Mouse (Mus musculus): Measurements from ENCODE around the gene Crb1. TPM values are rescaled to one million over a fixed set of nuclear protein-coding genes. Genes with fewer than 3 reads are reported as not detected.

Gene Crb1
- polyA plus RNA-seq, 1 experiment from 2014 or later: 0.32 TPM

- no peak overlapping the region for H3K4me2 ChIP-seq (replicated peaks; ENCODE audit: low read depth, low read length)
- no peak for ATAC-seq (ENCODE audit: insufficient number of reproducible peaks, insufficient read depth, low FRiP score, low read depth)
- H3K27ac ChIP-seq (ENCODE audit: low read length): no peak overlapping the region
- no peak overlapping the region for H3K4me3 ChIP-seq (ENCODE audit: low read depth, low read length)
- 78% methylated on average over 11 of the region's 11 CpGs for WGBS
- H3K9ac ChIP-seq (replicated peaks; ENCODE audit: low read depth, low read length): no peak overlapping the region
- H3K27me3 ChIP-seq (ENCODE audit: control insufficient read depth, insufficient read depth, low read length): no peaks in the 10 kb centered on the region
- H3K36me3 ChIP-seq (ENCODE audit: control insufficient read depth, insufficient read depth, low read length): no peaks in the 10 kb centered on the region
- H3K9me3 ChIP-seq (ENCODE audit: control insufficient read depth, low read depth, low read length): no peaks in the 10 kb centered on the region
- no peaks in the 10 kb centered on the region for H3K4me1 ChIP-seq (ENCODE audit: control insufficient read depth, insufficient read depth, low read length)
Measured at GRCm38 (mm10) chr1:139346602-139347371, 30.1 kb downstream of the Crb1 start.

- ATAC-seq (ENCODE audit: insufficient number of reproducible peaks, insufficient read depth, low FRiP score, low read depth): no peak
- Histone ChIP-seq H3K27ac (ENCODE audit: low read length) (no peak overlapping the region), H3K27me3 (ENCODE audit: control insufficient read depth, insufficient read depth, low read length) (no peaks in the 10 kb centered on the region), H3K4me2 (replicated peaks; ENCODE audit: low read depth, low read length) (no peak overlapping the region), H3K4me3 (ENCODE audit: low read depth, low read length) (no peak overlapping the region), H3K9ac (replicated peaks; ENCODE audit: low read depth, low read length) (no peak overlapping the region), H3K4me1 (ENCODE audit: control insufficient read depth, insufficient read depth, low read length) (no peaks in the 10 kb centered on the region), H3K36me3 (ENCODE audit: control insufficient read depth, insufficient read depth, low read length) (no peaks in the 10 kb centered on the region), H3K9me3 (ENCODE audit: control insufficient read depth, low read depth, low read length) (no peaks in the 10 kb centered on the region)
- 81% methylated on average over 6 of the region's 6 CpGs for WGBS
Measured at GRCm38 (mm10) chr1:139346030-139346601, 30.8 kb downstream of the Crb1 start.

- WGBS: 4% methylated on average over 1 of the region's 2 CpGs
- Histone ChIP-seq H3K9me3 (ENCODE audit: control insufficient read depth, low read depth, low read length) (no peaks in the 10 kb centered on the region), H3K36me3 (ENCODE audit: control insufficient read depth, insufficient read depth, low read length) (no peaks in the 10 kb centered on the region), H3K4me1 (ENCODE audit: control insufficient read depth, insufficient read depth, low read length) (no peaks in the 10 kb centered on the region), H3K4me2 (replicated peaks; ENCODE audit: low read depth, low read length) (no peak overlapping the region), H3K9ac (replicated peaks; ENCODE audit: low read depth, low read length) (no peak overlapping the region), H3K4me3 (ENCODE audit: low read depth, low read length) (no peak overlapping the region), H3K27ac (ENCODE audit: low read length) (no peak overlapping the region), H3K27me3 (ENCODE audit: control insufficient read depth, insufficient read depth, low read length) (no peaks in the 10 kb centered on the region)
- ATAC-seq (ENCODE audit: insufficient number of reproducible peaks, insufficient read depth, low FRiP score, low read depth): no peak
Measured at GRCm38 (mm10) chr1:139340178-139340859, 36.6 kb downstream of the Crb1 start.

GRCm38 (mm10) chr1:139336997-139337396 lies 39.9 kb downstream of the Crb1 start:
- no peak for ATAC-seq (ENCODE audit: insufficient number of reproducible peaks, insufficient read depth, low FRiP score, low read depth)
- 80% methylated on average over 2 of the region's 2 CpGs for WGBS
- Histone ChIP-seq H3K4me2 (replicated peaks; ENCODE audit: low read depth, low read length) (no peak overlapping the region), H3K27ac (ENCODE audit: low read length) (no peak overlapping the region), H3K9me3 (ENCODE audit: control insufficient read depth, low read depth, low read length) (no peaks in the 10 kb centered on the region), H3K9ac (replicated peaks; ENCODE audit: low read depth, low read length) (no peak overlapping the region), H3K4me3 (ENCODE audit: low read depth, low read length) (no peak overlapping the region), H3K27me3 (ENCODE audit: control insufficient read depth, insufficient read depth, low read length) (no peaks in the 10 kb centered on the region), H3K36me3 (ENCODE audit: control insufficient read depth, insufficient read depth, low read length) (no peaks in the 10 kb centered on the region), H3K4me1 (ENCODE audit: control insufficient read depth, insufficient read depth, low read length) (no peaks in the 10 kb centered on the region)

GRCm38 (mm10) chr1:139328811-139329210 lies 48.1 kb downstream of the Crb1 start:
- no peaks in the 10 kb centered on the region for H3K36me3 ChIP-seq (ENCODE audit: control insufficient read depth, insufficient read depth, low read length)
- H3K9ac ChIP-seq (replicated peaks; ENCODE audit: low read depth, low read length): no peak overlapping the region
- H3K4me3 ChIP-seq (ENCODE audit: low read depth, low read length): no peak overlapping the region
- H3K4me2 ChIP-seq (replicated peaks; ENCODE audit: low read depth, low read length): no peak overlapping the region
- whole genome bisulfite sequencing: 78% methylated on average over 1 of the region's 1 CpGs
- no peak overlapping the region for H3K27ac ChIP-seq (ENCODE audit: low read length)
- ATAC-seq (ENCODE audit: insufficient number of reproducible peaks, insufficient read depth, low FRiP score, low read depth): no peak
- H3K4me1 ChIP-seq (ENCODE audit: control insufficient read depth, insufficient read depth, low read length): no peaks in the 10 kb centered on the region
- H3K27me3 ChIP-seq (ENCODE audit: control insufficient read depth, insufficient read depth, low read length): no peaks in the 10 kb centered on the region
- H3K9me3 ChIP-seq (ENCODE audit: control insufficient read depth, low read depth, low read length): no peaks in the 10 kb centered on the region

- H3K4me3 ChIP-seq (ENCODE audit: low read depth, low read length): no peak overlapping the region
- 76% methylated on average over 5 of the region's 5 CpGs for WGBS
- no peaks in the 10 kb centered on the region for H3K4me1 ChIP-seq (ENCODE audit: control insufficient read depth, insufficient read depth, low read length)
- no peaks in the 10 kb centered on the region for H3K9me3 ChIP-seq (ENCODE audit: control insufficient read depth, low read depth, low read length)
- H3K36me3 ChIP-seq (ENCODE audit: control insufficient read depth, insufficient read depth, low read length): no peaks in the 10 kb centered on the region
- no peak overlapping the region for H3K27ac ChIP-seq (ENCODE audit: low read length)
- ATAC-seq (ENCODE audit: insufficient number of reproducible peaks, insufficient read depth, low FRiP score, low read depth): no peak
- H3K4me2 ChIP-seq (replicated peaks; ENCODE audit: low read depth, low read length): no peak overlapping the region
- H3K27me3 ChIP-seq (ENCODE audit: control insufficient read depth, insufficient read depth, low read length): no peaks in the 10 kb centered on the region
- H3K9ac ChIP-seq (replicated peaks; ENCODE audit: low read depth, low read length): no peak overlapping the region
Measured at GRCm38 (mm10) chr1:139328286-139328685, 48.6 kb downstream of the Crb1 start.

GRCm38 (mm10) chr1:139325378-139325777 lies 51.5 kb downstream of the Crb1 start:
- no peak overlapping the region for H3K27ac ChIP-seq (ENCODE audit: low read length)
- no peaks in the 10 kb centered on the region for H3K27me3 ChIP-seq (ENCODE audit: control insufficient read depth, insufficient read depth, low read length)
- 68% methylated on average over 2 of the region's 2 CpGs for WGBS
- H3K4me1 ChIP-seq (ENCODE audit: control insufficient read depth, insufficient read depth, low read length): no peaks in the 10 kb centered on the region
- H3K4me2 ChIP-seq (replicated peaks; ENCODE audit: low read depth, low read length): no peak overlapping the region
- H3K9ac ChIP-seq (replicated peaks; ENCODE audit: low read depth, low read length): no peak overlapping the region
- no peaks in the 10 kb centered on the region for H3K36me3 ChIP-seq (ENCODE audit: control insufficient read depth, insufficient read depth, low read length)
- no peak overlapping the region for H3K4me3 ChIP-seq (ENCODE audit: low read depth, low read length)
- H3K9me3 ChIP-seq (ENCODE audit: control insufficient read depth, low read depth, low read length): no peaks in the 10 kb centered on the region
- ATAC-seq (ENCODE audit: insufficient number of reproducible peaks, insufficient read depth, low FRiP score, low read depth): no peak

GRCm38 (mm10) chr1:139319798-139320197 lies 57.1 kb downstream of the Crb1 start:
- no peak overlapping the region for H3K4me2 ChIP-seq (replicated peaks; ENCODE audit: low read depth, low read length)
- H3K27ac ChIP-seq (ENCODE audit: low read length): no peak overlapping the region
- no peaks in the 10 kb centered on the region for H3K36me3 ChIP-seq (ENCODE audit: control insufficient read depth, insufficient read depth, low read length)
- no peaks in the 10 kb centered on the region for H3K9me3 ChIP-seq (ENCODE audit: control insufficient read depth, low read depth, low read length)
- H3K27me3 ChIP-seq (ENCODE audit: control insufficient read depth, insufficient read depth, low read length): no peaks in the 10 kb centered on the region
- H3K4me3 ChIP-seq (ENCODE audit: low read depth, low read length): no peak overlapping the region
- no peak for ATAC-seq (ENCODE audit: insufficient number of reproducible peaks, insufficient read depth, low FRiP score, low read depth)
- H3K9ac ChIP-seq (replicated peaks; ENCODE audit: low read depth, low read length): no peak overlapping the region
- WGBS: 41% methylated on average over 6 of the region's 6 CpGs
- H3K4me1 ChIP-seq (ENCODE audit: control insufficient read depth, insufficient read depth, low read length): no peaks in the 10 kb centered on the region

Measured in stomach, embryonic 14.5 days (tissue).